Mouse (Mus musculus): ENCODE results near the gene Usp12.

The Usp12 gene

DNA sequence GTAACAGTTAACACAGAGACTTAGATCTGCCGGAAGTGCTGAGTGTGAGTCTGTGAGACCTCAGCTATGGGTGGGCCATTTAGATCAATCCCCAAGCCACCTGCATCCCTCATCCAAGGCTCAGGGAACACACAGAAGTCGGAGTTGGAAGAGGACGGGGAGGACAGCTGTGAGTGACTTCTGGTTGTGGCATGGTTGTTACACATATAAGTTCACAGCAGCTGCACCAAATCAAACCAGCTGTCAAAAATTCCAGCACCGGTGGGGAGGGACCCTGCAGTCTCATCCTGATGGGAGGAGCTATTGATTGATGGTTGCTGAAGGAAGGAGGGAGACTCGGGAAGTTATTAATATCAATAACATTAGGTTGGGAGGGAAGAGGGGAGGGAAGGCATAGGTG lies 99.3 kb downstream of the Usp12 start:
- DNase-seq (ENCODE audit: low spot score in 2 of 2), result no peak

DNA sequence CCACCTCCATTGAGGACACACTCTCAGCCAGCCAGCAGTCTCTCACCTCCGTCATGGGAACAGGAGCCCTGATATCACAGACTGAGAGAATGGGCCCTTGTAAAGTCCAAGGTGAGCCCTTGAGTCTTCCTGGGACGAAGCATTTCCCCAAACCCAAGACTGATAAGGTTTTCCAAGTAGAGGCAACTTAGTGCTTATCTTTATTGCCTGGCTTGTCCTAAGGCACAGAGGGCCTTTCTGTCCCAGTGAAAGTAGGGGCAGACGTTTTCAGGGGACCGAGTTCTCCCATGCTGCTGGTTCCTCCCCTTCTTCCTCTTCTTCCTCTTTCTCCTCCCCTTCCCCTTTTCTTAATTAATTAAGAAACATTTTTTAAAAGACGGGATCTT lies 101.8 kb downstream of the Usp12 start:
- DNase-seq (ENCODE audit: low spot score in 2 of 2), result no peak

DNA sequence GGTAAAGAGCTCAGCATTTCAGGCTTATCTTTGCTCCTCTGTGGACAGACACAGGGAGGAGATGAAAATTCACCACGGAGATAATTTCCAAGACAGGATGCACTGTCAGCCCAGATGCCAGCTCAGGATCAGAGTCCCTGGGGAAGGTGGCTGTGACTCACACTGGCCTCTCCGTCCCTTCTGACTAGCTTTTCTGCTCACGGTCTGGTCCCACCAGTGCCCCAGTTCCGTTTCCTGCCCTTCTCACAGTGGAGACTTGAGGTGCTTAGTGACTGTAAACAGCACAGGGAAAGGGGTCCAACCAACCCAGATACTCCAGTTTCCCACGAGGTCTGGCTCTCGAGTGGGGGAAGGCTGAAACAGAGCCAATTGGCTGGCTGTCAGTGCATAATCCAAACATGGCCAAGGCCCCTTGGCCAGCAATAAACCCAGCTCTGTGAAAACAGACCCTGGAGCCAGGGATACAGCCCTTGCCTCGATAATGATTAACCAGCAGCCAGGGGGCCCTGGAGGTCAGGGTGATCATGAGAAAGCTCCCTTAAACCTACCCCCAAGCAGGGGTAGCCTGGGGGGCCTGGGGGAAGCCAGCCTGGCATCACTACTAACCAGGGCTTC lies 102.3 kb downstream of the Usp12 start:
- no peak for DNase-seq (ENCODE audit: low spot score in 2 of 2)

DNA sequence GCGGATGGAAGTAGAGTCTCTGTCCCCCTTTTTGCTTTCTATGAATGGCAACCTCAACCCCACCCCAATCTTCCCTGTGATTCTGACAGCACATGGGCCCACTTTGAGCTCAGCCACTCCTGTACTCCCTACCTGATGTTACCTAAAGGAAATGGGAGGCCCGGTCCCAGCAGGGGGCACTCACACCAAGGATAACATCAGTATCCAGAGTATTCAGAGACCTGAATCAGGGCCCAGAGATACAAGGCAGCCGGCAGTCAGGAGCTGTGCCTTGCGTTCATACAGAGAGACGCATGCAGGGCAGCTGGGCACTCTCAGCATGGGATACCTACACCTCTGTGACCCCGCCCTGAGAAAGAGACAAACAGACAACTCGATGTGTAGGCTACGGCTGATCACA lies 103.1 kb downstream of the Usp12 start:
- DNase-seq (ENCODE audit: low spot score in 2 of 2), result no peak

DNA sequence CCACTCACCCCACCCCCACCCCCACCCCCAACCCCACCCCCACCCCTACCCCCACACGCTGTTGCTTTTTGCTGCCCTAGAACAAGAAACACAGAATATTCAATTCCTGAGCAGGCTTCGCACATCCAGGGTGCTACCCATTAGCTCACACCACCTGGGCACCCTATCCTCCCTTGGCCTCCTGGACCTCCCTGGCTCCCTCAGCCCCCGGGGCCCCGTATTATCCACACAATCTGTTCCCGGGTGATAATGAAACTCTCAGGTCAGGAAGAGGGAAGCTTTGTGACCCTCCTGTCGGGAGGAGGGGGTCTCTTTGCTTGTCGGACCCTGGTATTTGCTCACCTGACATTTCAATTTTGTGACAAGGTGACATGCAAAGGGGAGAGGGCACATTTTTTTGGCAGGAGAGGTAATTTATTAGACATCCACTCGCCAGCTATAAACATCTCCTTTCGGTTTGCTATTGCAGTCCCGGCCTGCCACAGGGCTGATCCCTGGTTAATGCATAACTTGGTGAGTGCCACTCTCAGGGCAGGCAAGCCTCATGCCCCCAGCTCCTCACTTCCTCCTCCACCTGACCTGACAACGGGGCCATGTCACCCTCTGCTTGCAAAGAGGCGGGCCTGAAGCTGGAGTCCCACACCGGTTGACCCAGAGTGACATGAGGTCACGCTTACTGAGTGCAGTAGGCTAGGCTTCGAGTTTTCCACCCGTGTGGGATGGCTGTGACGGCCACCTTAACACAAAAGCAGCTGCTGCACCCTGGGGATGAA lies 107.1 kb downstream of the Usp12 start:
- peak in 1 of 2 experiments; percentile 17 for DNase-seq (ENCODE audit: low spot score in 2 of 2)

DNA sequence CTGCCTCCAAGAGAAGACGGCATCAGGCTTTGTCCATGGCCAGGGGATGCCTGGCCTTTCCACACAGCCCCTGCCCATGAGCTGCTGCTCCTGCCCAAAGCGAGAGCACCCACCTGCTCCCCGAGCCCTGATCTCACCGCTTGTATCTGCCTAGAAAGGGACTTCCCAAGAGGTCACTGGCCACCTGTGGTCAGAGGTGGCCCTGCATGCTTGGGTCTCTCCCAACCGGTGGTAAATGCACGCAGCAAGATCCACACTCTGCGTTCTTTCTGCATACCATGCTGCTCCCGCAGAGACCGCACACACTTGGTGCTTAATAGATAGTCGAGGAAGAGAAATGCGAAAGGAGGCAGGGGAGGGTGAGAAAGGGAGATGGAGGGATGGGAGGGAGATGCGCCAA lies 107.9 kb downstream of the Usp12 start:
- no peak for DNase-seq (ENCODE audit: low spot score in 2 of 2)

All from natural killer cell, adult 2 months (primary cell).